Mouse (Mus musculus) frontal cortex, postnatal 10 days (tissue): ENCODE data around the gene Csdc2.
"Not testable (repeated sequence)": the region's sequence is repeated elsewhere in the genome, so short reads cannot be mapped to it uniquely, and the experiment has no call there.

Experiments used
- DNase-seq, 2 experiments: peaks; one replicate each; pipeline ENCODE4 v3.0.0; 2022; ENCODE audit warnings: low spot score in 2 of 2, mixed read lengths in 1 of 2

Gene Csdc2

DNA sequence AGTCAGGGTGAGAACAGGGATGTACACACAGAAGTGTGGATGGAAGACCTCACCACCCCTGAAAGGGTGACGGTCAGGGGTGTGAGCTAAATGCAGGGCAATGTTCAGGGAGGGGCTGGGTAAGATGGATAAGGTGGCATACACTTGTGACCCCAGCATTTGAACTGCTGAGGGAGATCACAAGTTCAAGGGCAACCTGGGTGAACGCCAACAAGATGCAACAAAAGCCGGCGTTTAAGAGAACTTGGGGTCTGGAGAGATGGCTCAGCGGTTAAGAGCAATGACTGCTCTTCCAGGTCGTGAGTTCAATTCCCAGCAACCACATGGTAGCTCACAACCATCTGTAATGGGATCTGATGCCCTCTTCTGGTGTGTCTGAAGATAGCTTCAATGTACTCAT is 18.2 kb downstream of the Csdc2 start:
- DNase-seq = peak in 1 of 2 experiments; percentile 11

DNA sequence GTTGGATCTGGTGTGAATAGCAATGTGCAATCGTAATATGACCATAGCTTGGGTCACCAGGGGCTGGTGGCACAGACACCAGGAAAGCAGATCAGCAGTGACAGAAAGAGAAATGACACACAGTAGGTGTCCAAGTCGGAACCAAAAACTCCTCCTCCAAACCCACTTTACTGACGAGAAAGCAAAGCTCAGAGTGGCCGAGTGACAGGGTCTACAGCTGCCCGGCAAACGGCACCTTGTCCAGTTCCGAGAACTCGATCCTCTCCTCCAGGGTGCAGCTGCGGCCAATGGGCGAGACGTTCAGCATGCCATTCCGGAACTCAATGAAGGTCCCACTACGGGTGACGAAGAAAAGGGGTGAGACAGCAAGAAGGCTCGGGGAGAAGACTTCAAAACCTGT is 18.9 kb downstream of the Csdc2 start:
- DNase-seq = no peak

DNA sequence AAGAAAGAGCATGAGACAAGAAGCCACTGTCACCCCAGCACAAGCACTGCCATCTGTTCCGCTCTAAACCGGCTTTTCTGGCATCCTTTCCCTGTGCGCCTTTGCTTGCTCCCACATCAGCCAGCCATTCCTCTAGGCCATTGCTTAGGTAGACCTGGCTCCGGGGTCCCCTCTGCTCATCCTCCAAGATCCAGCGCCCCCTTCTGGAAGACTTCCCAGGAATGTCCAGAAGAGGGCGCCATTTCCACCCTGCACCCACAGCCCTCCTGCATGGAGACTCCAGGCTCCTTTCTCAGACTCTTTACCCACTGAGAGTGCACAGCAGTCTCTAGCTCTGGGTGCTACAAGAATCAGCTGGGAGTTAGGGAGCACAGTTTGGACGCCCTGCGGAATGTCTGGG is 19.9 kb downstream of the Csdc2 start:
- peak in 1 of 2 experiments; percentile 59 for DNase-seq

DNA sequence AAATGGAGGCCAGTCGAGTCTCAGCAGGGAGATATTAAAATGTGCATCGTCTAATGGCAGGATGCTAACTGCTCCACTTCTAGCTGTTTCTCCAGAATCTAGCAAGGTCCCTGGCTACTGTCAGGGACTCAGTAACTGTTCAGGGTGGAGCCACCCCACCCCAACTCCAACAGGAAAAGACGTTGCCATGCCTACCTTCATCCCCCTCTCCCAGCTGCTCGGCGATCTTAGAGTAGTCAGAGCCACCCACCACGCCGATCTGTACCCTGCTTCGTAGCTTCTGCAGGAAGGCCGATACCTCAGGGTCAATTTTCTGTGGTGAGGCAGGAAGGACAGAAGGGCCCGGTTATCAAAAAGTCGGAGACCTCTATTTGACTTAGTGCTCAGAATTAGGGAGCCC is 21.0 kb downstream of the Csdc2 start:
- no peak for DNase-seq

DNA sequence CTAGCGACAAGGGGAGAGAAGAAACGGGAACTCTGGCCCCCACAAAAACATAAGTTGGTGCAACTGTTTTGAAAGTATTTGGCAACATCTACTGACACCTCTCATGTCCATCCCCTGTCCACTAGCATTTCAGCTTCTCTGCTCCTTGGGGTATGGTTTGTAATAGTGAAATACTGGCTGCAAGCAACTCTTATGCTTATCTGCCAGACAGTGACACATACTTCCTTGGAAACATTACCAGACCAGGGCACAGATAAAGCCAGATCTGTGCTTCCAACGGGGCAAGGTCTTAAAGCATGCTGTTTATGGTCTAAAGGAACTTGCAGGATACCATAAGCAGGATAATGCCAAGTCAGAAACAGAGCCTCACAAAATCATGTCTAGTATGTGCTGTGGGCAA is 22.3 kb downstream of the Csdc2 start:
- DNase-seq = no peak

DNA sequence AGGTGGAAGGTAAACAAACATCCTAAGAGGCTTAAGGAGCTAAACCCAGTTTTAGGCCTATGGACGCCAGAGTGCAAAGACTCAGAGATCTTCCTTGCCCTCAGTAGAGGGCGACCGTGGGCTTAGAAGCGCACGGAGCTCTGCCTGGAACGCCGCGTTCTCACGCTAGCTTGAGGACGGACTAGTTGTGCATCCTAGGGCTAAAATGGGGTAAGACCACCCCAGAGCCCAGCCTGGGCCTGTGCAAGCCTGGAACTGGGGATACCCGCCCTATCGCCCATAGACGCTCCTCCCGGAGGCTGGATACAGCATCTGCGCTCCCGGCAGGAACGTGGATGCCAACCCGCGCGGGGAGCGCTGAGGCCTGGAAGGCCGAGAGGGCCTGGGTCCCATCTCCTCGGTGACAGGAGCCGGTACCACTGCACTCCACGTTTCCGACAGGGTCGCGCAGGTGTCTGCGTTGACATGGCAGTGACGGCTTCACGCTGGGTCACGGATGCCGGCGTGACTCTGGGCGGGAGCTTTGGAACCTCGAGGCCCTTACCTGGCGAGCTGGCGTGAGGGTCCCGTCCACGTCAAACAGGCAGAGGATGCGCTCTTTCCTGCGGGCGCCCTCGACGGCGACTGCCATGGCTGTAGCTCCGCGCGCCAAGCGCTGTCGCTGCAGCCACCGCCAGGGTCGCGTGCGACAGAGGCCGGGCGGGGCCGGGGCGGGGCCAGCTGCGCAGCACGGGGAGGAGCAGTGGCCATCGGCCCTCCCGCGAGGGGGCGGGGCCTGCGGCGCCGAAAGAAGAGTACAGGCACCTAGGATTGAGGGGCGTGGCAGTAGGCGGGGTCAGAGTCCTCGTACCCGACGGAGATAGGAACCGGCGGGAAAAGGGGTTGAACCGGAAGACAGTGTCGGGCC is 23.9 kb downstream of the Csdc2 start, which contains the start of gene Pmm1:
TSS of gene Pmm1 (minus strand) at position 760 of the 907 bp plus-strand sequence.
- peak; percentile 97 to 98 for DNase-seq

DNA sequence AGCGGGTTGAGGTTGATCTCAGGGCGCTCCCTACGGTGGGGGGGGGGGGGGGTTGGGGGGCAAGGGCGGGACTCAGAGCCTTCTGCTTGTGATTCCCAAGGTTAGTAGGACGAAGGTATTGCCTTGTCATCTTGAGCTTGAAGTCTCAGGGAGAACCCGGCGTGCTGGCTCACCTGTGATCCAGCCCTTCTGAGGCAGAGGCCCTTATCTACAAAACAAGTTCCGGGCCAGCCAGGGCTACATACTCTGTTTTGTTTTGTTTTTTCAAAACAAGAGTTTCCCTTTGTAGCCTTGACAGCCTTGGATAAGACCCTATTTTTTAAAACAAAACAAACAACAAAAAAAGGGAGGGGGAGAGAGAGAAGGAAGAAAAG is 24.5 kb downstream of the Csdc2 start:
- DNase-seq = no peak

DNA sequence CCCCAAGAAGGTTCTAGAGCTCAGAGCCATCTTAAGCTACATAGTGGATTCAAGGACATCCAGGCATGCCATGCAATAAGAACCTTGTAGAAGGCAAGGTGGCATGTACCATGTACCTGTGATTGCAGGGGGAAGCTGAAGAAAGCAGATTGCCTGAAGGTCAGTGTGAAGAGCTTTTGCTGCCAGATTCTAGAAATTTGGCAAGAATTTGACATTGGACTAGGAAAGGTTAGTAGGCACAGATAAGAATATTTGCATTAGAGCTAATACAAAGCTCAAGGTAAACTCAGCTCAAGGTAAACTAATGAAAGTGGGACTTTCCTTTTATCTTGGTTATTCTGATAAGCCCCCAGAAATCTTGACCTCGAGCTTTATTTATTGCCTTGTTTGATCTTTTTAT is 27.7 kb downstream of the Csdc2 start:
- no peak for DNase-seq

DNA sequence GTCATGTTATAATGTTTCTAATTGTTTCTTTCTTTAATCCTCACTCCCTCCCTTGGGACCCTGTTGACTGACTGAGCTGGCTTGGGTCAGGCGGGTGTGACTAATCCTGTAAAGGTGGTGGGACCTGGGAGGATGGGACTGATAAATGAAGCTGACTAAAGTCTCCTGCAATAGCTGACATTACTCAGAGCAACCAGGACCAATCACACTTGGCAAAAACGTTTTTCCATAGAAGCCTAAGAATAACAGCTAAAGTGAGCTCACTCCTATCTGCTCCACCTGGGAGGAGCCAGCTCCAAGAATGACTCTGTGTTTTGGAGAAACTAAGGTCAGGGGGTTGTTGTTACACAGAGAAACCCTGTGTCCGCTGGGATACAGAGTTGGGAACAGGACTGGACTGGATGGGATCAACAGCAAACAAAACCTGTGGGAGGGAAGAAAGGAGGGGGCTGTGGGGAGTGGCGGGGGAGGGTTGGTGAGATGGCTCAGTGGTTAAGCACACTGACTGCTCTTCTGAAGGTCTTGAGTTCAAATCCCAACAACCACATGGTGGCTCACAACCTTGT is 28.5 kb downstream of the Csdc2 start:
- DNase-seq = no peak

DNA sequence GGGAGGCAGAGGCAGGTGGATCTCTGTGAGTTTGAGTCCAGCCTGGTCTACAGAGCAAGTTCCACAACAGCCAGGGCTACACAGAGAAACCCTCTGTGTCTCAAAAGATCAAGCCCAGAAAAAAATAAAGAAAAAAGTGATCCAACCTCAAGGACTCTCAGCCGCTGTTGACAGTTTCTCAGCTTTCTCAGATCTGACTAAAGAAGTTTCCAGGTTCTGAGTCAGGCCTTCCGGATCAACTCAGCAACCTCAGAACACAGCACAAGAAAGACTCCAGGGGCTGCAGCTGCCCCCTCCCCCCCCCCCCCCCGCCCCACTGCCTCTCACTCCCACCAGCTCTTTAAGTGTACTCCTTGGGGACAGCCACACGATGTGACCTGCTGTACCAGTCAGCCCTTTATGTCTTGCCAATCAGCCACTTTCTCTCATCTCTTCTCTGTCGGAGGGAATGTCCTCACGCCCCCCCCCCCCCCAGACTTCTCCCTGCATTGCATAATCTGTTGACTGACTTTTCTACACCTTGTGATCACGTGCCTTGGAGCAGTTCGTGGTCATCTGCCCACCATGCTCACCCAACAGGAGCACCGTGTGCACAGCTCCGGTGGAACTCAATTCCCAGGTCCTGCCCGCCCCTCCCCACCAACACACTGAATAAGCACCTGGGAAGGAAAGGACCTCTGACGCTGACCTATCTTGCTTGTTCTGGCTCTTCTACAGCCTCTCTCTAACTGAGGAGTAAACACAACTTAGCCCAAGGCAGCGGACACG is 29.7 kb downstream of the Csdc2 start:
- no peak for DNase-seq

DNA sequence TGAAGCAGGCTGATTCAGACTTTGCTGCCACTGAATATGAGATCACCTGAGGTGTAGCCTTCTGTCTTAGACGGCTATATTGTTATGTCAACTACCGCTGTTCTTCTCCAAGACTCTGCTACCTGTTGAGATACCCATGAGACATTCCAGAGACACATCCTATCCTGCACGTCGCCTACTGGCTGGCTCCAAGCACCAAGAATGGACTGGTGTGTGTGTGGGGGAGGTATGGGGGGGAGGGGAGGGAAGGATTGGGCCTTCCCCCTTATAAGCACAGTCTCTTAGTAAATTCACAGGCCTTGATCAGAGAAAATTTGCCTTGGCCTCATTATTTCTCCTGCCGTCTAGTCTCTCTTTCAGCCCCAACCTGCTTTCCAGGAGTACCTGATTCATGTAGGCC is 31.3 kb downstream of the Csdc2 start:
- DNase-seq = no peak

DNA sequence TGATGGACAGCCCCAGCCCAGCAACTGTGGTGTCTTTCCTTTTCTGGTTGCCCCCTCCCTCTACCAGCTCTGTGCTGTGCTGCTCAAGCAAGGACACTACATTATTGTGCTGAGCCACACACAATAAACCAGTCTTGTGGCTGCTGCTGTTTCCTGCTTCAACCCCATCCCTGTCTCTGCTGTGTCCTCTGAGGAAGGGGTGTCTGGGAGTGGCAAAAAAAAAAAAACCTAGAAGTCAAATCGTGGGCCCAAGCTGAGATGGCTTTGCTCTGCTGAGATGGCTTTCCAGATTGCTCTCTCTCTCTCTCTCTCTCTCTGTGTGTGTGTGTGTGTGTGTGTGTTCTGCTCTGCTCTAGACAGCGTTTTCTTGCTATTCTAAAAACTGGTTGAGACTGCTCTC is 31.9 kb downstream of the Csdc2 start:
- no peak for DNase-seq

DNA sequence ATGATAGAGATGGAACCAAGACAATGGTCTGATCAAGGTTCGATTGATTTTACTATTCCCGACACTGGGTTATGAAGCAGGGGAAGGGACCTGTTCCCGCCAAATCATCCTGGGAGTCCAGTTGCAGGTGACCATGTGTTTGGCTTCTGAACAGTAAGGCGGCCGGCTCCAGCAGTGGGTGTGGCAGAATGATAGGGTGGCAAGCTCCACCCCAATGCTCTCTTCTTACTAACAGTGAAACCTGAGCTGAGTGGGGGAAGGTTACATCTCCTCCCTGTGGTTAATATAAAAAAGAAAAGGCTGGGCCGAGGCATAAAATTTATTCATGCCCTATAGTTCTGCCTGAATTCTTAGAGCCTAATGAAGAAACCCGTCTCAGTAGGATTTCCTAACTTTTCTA is 32.6 kb downstream of the Csdc2 start:
- DNase-seq = no peak

DNA sequence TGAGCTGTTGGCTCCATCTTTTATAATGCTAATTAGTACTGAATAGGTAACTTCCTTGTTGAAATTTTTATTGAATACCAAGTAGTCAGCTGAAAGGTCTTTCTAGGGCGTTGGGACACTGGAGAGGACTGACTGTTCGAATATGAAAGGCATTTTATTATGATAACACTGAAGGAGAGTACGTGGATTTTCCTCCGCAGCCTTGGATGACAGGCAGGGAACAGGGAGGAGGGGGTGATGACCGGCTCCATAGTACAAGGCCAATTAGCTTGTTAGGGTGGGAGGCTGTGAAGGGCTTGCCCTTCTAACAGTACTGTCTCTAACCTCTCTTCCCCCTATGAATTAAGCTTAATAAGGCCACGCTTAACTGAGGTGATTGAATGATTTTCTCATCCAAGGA is 33.1 kb downstream of the Csdc2 start:
- DNase-seq = not testable (repeated sequence)

DNA sequence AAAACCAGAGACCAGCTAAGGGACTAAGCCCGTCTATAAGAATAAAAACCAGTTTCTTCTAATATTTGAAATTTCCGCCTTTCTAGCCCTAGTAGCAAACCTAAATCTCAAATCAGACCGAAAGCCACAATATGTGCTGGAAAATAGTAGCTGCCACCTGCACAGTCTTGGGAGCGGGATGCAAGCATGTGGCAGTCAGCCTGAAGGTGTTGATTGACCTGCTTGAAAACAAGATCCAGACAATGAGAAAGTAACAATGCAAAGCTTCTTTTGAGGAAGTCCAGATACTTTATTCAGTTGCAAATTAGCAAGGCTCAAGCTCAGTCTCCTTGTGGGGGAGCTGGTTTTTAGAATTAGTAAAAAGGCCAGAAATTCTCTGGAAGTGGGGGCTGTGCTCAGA is 33.9 kb downstream of the Csdc2 start:
- not testable (repeated sequence) for DNase-seq

DNA sequence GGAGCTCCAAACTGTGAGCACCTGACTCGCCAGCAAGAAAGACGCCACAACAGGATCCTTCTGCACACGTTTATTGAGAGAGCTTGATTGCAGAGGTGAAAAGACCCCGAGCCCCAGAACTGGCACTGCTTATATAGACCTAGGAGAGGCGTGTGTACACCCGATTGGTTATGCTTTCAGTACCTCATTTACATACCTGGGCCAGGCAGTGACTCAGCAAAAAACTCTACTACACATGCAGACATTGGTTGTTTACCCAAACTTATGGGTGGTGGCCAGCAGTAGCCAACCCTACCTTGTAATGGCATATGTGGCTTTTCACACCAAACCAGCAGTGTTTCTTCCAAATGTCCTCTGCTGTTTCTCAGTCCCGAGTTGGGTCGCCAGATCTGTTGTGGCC is 38.6 kb downstream of the Csdc2 start:
- DNase-seq = not testable (repeated sequence)

DNA sequence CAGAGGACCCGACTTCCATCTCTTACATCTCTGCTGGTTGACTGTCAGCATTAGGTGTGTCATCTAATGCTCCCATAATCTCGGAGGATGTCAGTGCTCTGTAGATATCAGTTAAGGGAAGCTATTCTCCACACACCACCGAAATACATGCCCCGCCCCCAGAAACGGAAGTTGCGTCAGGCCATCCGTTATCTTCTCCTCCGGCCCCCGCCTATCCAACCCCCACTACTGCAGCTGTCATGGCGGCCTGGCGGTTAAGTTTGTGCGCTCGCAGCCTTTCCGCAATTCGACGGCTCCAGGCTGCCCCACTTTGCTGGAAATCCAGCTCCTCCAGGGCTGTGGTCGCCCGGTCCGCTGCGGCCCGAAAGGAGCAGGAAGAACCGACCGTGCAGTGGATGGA is 43.8 kb downstream of the Csdc2 start, which contains the start of gene 1700029P11Rik:
TSS of gene 1700029P11Rik (plus strand) at position 220 of the 400 bp plus-strand sequence.
- no peak for DNase-seq

DNA sequence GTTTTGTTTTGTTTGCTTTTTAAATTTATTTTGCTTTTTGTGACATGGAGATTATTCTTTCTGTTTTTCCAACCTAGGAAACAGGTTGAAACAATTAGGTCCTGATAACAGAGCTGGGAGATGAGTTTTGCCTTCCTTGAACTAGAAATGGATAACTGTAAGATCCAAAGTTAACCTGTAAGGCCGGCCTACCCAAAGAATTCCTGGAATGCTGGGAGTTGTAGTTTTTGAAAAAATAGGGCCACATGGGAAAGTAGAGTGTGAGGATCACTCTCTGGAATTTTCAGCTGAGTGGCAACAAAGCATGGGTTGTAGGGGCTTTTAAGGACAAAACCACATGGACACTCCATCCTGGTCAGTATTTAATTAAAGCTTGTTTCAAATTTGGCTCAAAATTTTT is 45.6 kb downstream of the Csdc2 start:
- DNase-seq = no peak

DNA sequence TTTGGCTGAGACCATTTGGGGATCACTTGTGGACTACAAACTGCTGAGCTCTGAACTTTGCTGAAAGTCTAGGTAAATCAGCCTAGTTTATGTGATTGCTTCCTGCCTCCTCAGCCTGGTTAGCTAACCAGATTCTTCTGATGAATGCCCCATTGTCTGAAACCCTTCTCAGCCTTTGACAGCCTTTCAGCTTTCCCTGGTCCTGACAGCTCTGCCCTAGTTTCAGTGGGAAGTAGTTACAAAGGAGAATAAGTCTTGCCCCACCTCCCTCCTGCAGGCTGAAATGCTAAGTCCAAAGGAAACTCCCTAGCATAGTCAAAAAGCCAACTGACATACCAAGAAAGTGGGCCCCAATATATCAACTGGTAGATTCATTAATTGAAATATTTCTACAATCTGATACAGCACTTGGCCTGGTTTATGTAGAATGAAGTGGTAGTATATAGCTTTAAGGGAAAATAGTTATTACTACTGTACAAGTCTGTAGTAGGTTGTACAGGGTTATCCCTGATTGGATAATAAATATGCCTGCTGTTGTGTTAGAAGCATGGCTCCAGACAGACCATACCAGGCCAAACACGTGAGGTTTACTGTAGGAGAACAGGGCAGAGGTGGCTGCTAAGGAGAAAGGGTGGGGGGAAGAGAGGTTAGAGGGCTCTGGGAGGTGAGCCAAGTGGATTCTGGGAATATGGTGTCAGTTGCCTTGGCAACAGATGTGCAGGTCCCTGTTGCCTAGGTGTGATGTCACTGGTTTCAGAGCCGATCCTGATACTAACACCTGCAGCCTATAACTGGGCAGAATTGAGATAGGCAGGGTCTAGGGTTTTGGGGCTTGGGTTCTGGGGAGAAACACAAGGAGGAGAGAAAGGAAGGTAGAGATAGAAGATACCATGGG is 49.0 kb downstream of the Csdc2 start:
- DNase-seq = no peak

DNA sequence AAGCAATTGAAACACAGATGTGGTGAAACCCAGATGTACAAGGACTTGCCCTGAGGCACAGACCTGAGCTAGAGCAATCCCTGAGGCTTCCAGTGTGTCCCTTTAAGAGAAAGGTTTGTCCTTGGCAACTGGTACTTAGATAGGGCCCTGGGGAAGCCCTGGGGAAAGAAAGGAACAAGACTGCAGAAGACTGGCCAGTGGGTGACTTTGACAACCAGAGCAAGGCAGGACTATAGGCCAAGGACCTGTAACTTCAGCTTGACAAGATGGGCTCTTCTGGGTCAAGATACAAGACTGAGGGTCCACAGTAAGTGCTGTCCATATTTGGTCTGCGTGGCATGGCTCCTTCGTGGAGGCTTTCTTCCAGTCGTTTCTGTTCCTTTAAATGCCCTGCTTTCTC is 51.1 kb downstream of the Csdc2 start, which contains the start of gene Xrcc6:
TSS of gene Xrcc6 (plus strand) at position 190 of the 400 bp plus-strand sequence.
- DNase-seq = no peak

DNA sequence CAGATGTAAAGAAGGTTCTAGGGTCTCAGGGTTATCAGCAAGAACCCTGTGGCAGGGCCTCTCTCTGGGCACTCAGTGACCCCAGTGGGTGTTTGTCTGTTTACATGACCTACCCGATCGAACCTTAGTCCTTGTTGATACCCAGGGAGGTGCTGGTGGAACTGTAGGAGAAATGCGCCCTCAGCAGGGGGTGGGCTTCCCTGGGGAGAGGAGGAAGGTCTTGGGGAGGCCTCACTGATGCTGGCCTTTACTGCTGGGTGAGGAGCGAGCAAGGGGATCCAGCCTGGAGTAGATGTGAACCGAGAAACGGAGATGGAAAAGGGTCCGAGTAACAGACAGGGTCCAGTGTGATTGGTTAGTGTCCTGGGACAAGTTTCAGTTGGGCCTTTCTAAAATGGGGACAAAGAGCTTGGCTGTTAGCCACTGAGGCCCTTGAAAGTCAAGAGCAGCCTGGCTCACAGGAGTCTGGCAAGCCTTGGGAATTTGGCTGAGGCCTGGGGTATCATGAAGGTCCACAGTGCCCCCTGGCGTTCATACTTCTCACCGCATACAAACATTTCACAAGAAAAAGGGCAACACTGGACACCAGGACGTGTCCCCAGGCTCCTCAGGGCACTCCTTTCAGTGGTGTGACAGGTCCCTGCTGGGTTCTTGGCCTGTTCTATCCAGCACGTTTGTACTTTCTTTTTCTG is 53.0 kb downstream of the Csdc2 start:
- DNase-seq = peak; percentile 71 to 81
